Mouse (Mus musculus): ENCODE data around the gene Dock9. TPM values are rescaled to one million over a fixed set of nuclear protein-coding genes. Genes with fewer than 3 reads are reported as not detected.

The Dock9 gene
- polyA plus RNA-seq (2015; fragmentation: Nextera tagmentation; extraction: Ambion mirVana): 17.0 and 17.2 TPM in 2 replicates

GRCm38 (mm10) chr14:121797457-121798410 lies at the start of gene Dock9:
Gene Dock9 (minus strand): TSS chr14:121797837.
- H3K4me2 ChIP-seq (replicated peaks): peak within 1 kb of the TSS; percentile 85
- no peaks in the 10 kb centered on the region for H3K36me3 ChIP-seq
- peak within 1 kb of the TSS; percentile 69 for H3K4me3 ChIP-seq (replicated peaks)
- peak; percentile 93 for ATAC-seq
- WGBS: under 1% methylated on average over 104 of the region's 106 CpGs
- H3K27ac ChIP-seq: peak within 1 kb of the TSS; percentile 85
- H3K4me1 ChIP-seq (replicated peaks): peaks cover 10% of the 10 kb centered on the region; the same call in 1 of the 2 replicates
- H3K27me3 ChIP-seq (replicated peaks): no peaks in the 10 kb centered on the region
- peak within 1 kb of the TSS; percentile 66 for H3K9ac ChIP-seq
- no peaks in the 10 kb centered on the region for H3K9me3 ChIP-seq

- H3K4me2 ChIP-seq (replicated peaks): no peak overlapping the region
- H3K36me3 ChIP-seq: no peaks in the 10 kb centered on the region
- no peak for ATAC-seq
- no peaks in the 10 kb centered on the region for H3K27me3 ChIP-seq (replicated peaks)
- no peak overlapping the region for H3K9ac ChIP-seq
- no peaks in the 10 kb centered on the region for H3K4me1 ChIP-seq (replicated peaks)
- WGBS: 67% methylated on average over 8 of the region's 8 CpGs
- H3K4me3 ChIP-seq (replicated peaks): no peak overlapping the region
- H3K9me3 ChIP-seq: no peaks in the 10 kb centered on the region
- H3K27ac ChIP-seq: no peak overlapping the region
These were observed 46.8 kb upstream of the Dock9 start for GRCm38 (mm10) chr14:121844486-121844885.

GRCm38 (mm10) chr14:121840217-121840616 lies 42.6 kb upstream of the Dock9 start:
- Histone ChIP-seq H3K9ac (no peak overlapping the region), H3K4me2 (replicated peaks) (no peak overlapping the region)

DNA sequence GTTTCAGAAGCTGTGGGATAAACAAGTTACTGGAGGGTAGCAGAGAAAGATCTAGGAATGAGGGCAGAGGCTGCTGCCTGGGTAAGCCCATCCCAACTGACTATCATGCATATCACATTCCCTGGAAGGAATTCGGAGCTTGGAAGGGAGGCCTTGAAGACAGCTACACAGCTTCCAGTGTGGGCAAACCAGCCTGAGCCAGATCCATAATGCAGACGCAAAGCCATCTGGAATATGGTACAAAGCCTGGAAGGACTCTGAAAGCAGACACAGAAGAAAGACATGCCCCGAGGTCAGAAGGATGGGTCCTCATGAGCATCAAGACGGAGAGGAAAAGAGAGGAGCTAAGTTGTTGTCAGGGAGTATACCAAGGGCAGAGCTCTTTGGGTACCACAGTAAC lies 40.5 kb upstream of the Dock9 start:
- Histone ChIP-seq H3K27me3 (replicated peaks) (no peaks in the 10 kb centered on the region), H3K4me1 (replicated peaks) (no peaks in the 10 kb centered on the region), H3K9ac (no peak overlapping the region), H3K27ac (no peak overlapping the region), H3K4me2 (replicated peaks) (no peak overlapping the region), H3K36me3 (no peaks in the 10 kb centered on the region), H3K4me3 (replicated peaks) (no peak overlapping the region), H3K9me3 (no peaks in the 10 kb centered on the region)
- ATAC-seq: no peak
- 85% methylated on average over 4 of the region's 4 CpGs for WGBS

More at GRCm38 (mm10) chr14:121840217-121840616, 42.6 kb upstream of the Dock9 start:
- H3K4me3 ChIP-seq (replicated peaks): no peak overlapping the region
- no peak for ATAC-seq
- H3K36me3 ChIP-seq: no peaks in the 10 kb centered on the region
- WGBS: 88% methylated on average over 8 of the region's 8 CpGs
- no peaks in the 10 kb centered on the region for H3K27me3 ChIP-seq (replicated peaks)
- no peaks in the 10 kb centered on the region for H3K4me1 ChIP-seq (replicated peaks)
- no peak overlapping the region for H3K27ac ChIP-seq
- no peaks in the 10 kb centered on the region for H3K9me3 ChIP-seq

- no peak for ATAC-seq
- H3K27ac ChIP-seq: no peak overlapping the region
- H3K4me2 ChIP-seq (replicated peaks): no peak overlapping the region
- no peaks in the 10 kb centered on the region for H3K27me3 ChIP-seq (replicated peaks)
- no peaks in the 10 kb centered on the region for H3K4me1 ChIP-seq (replicated peaks)
- WGBS: 84% methylated on average over 2 of the region's 2 CpGs
- no peak overlapping the region for H3K4me3 ChIP-seq (replicated peaks)
- H3K36me3 ChIP-seq: no peaks in the 10 kb centered on the region
- no peaks in the 10 kb centered on the region for H3K9me3 ChIP-seq
- no peak overlapping the region for H3K9ac ChIP-seq
These were observed 35.4 kb upstream of the Dock9 start for GRCm38 (mm10) chr14:121833001-121833520.

- 86% methylated on average over 4 of the region's 4 CpGs for WGBS
- no peak for ATAC-seq
- no peak overlapping the region for H3K9ac ChIP-seq
These were observed 32.3 kb upstream of the Dock9 start for GRCm38 (mm10) chr14:121829816-121830442.

DNA sequence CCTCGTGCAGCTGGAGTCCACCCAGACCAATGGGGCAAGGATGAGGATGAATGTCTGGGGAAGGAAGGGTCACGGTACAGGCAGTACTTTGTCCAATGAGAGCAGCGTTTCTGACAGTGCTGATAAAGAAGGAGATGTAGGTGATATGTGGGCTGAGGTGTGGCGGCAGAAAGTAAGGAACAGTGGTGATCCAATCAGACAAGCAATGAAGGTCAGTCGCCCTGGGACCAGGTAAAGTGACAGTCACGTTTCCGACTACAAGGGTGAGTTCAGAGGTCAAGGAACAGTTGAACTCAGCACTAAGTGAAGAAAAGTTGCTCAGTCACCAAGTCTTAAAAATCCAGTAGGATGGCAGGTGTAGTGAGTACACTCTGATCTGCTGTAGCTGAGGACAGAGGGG lies 29.5 kb upstream of the Dock9 start:
- Histone ChIP-seq H3K9me3 (no peaks in the 10 kb centered on the region), H3K27ac (no peak overlapping the region), H3K9ac (no peak overlapping the region), H3K36me3 (no peaks in the 10 kb centered on the region), H3K4me3 (replicated peaks) (no peak overlapping the region), H3K4me1 (replicated peaks) (peaks cover 11% of the 10 kb centered on the region), H3K27me3 (replicated peaks) (no peaks in the 10 kb centered on the region), H3K4me2 (replicated peaks) (no peak overlapping the region)
- WGBS: 77% methylated on average over 7 of the region's 7 CpGs
- no peak for ATAC-seq

More at GRCm38 (mm10) chr14:121829816-121830442, 32.3 kb upstream of the Dock9 start:
- Histone ChIP-seq H3K4me3 (replicated peaks) (no peak overlapping the region), H3K9me3 (no peaks in the 10 kb centered on the region), H3K4me2 (replicated peaks) (no peak overlapping the region), H3K36me3 (no peaks in the 10 kb centered on the region), H3K27me3 (replicated peaks) (no peaks in the 10 kb centered on the region), H3K4me1 (replicated peaks) (0 out of 2 replicates have a peak, but pooled peaks cover 4% of the 10 kb centered on the region), H3K27ac (no peak overlapping the region)

- H3K4me1 ChIP-seq (replicated peaks): peaks cover 11% of the 10 kb centered on the region
- WGBS: 60% methylated on average over 10 of the region's 10 CpGs
- H3K9ac ChIP-seq: no peak overlapping the region
- no peak overlapping the region for H3K4me3 ChIP-seq (replicated peaks)
- H3K27ac ChIP-seq: peak overlapping the region; percentile 64
- H3K27me3 ChIP-seq (replicated peaks): no peaks in the 10 kb centered on the region
- no peaks in the 10 kb centered on the region for H3K9me3 ChIP-seq
- ATAC-seq: peak; percentile 35; the same call in 1 of the 2 replicates
- H3K36me3 ChIP-seq: no peaks in the 10 kb centered on the region
- no peak overlapping the region for H3K4me2 ChIP-seq (replicated peaks)
These were observed 28.1 kb upstream of the Dock9 start for GRCm38 (mm10) chr14:121825521-121826445.

- Histone ChIP-seq H3K9me3 (no peaks in the 10 kb centered on the region), H3K4me3 (replicated peaks) (no peak overlapping the region), H3K4me1 (replicated peaks) (peaks cover 11% of the 10 kb centered on the region), H3K9ac (no peak overlapping the region), H3K27ac (peak overlapping the region; percentile 64), H3K27me3 (replicated peaks) (no peaks in the 10 kb centered on the region), H3K4me2 (replicated peaks) (peak overlapping the region; percentile 38; the same call in 1 of the 2 replicates), H3K36me3 (no peaks in the 10 kb centered on the region)
- ATAC-seq: peak; percentile 95
- WGBS: 46% methylated on average over 11 of the region's 11 CpGs
These were observed 26.9 kb upstream of the Dock9 start for GRCm38 (mm10) chr14:121824322-121825103.

DNA sequence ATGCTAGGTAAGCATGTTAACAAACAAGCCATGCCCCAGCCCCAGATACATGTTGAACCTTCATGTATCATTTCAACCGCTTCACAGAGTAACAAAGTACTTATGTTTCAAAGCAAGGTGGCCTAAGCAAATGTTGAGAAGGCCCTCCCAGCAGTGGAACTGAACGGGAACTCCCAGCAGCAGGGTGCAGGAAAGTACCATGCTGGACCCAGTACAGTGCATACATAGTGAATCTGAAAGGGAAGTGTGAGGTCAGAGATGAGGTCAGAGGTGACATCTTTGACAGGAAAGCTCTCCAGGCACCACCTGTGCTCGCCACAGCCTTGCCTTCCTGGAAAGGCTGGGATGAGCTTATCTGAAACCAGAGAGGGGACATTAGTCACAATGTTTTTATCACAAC lies 25.4 kb upstream of the Dock9 start:
- Histone ChIP-seq H3K27ac (no peak overlapping the region), H3K4me3 (replicated peaks) (no peak overlapping the region), H3K36me3 (no peaks in the 10 kb centered on the region), H3K9ac (no peak overlapping the region), H3K4me2 (replicated peaks) (no peak overlapping the region), H3K27me3 (replicated peaks) (no peaks in the 10 kb centered on the region), H3K9me3 (no peaks in the 10 kb centered on the region), H3K4me1 (replicated peaks) (peaks cover 11% of the 10 kb centered on the region)
- 72% methylated on average over 3 of the region's 3 CpGs for WGBS
- no peak for ATAC-seq

GRCm38 (mm10) chr14:121822506-121822905 lies 24.9 kb upstream of the Dock9 start:
- no peak overlapping the region for H3K9ac ChIP-seq
- no peak for ATAC-seq
- peaks cover 11% of the 10 kb centered on the region for H3K4me1 ChIP-seq (replicated peaks)
- no peak overlapping the region for H3K27ac ChIP-seq
- H3K4me2 ChIP-seq (replicated peaks): no peak overlapping the region
- 76% methylated on average over 8 of the region's 8 CpGs for WGBS
- no peaks in the 10 kb centered on the region for H3K36me3 ChIP-seq
- no peaks in the 10 kb centered on the region for H3K9me3 ChIP-seq
- no peak overlapping the region for H3K4me3 ChIP-seq (replicated peaks)
- no peaks in the 10 kb centered on the region for H3K27me3 ChIP-seq (replicated peaks)

Data from intestine, embryonic 15.5 days (tissue).